Mouse (Mus musculus): ENCODE measurements around the gene Bub3. TPM values are rescaled to one million over a fixed set of nuclear protein-coding genes. Genes with fewer than 3 reads are reported as not detected.

Bub3 gene
- polyA plus RNA-seq, 1 experiment from 2014 or later, result 193 TPM

- peak overlapping the region; percentile 37 for H3K4me2 ChIP-seq (ENCODE audit: low read depth, low read length)
- peaks cover 78% of the 10 kb centered on the region for H3K27me3 ChIP-seq (replicated peaks; ENCODE audit: control insufficient read depth, insufficient read depth, low read length)
- H3K4me1 ChIP-seq (ENCODE audit: control insufficient read depth, insufficient read depth, low read length), result peaks cover 12% of the 10 kb centered on the region
- no peak overlapping the region for H3K27ac ChIP-seq (ENCODE audit: low read length)
- H3K36me3 ChIP-seq (ENCODE audit: control insufficient read depth, insufficient read depth, low read length), result no peaks in the 10 kb centered on the region
- H3K9me3 ChIP-seq (ENCODE audit: control insufficient read depth, low read length), result no peaks in the 10 kb centered on the region
- no peak overlapping the region for H3K9ac ChIP-seq (ENCODE audit: low read depth, low read length)
- WGBS, result under 1% methylated on average over 68 of the region's 68 CpGs
- H3K4me3 ChIP-seq (ENCODE audit: low read length), result peak overlapping the region; percentile 28
- ATAC-seq, result no peak
These were observed 4.5 kb upstream of the Bub3 start for GRCm38 (mm10) chr7:131555301-131556081.

GRCm38 (mm10) chr7:131556116-131556515 lies 3.9 kb upstream of the Bub3 start:
- Histone ChIP-seq H3K4me2 (ENCODE audit: low read depth, low read length) (peak overlapping the region; percentile 37; the same call in 1 of the 2 replicates), H3K4me1 (ENCODE audit: control insufficient read depth, insufficient read depth, low read length) (peaks cover 14% of the 10 kb centered on the region), H3K9me3 (ENCODE audit: control insufficient read depth, low read length) (no peaks in the 10 kb centered on the region), H3K9ac (ENCODE audit: low read depth, low read length) (no peak overlapping the region), H3K27ac (ENCODE audit: low read length) (no peak overlapping the region), H3K4me3 (ENCODE audit: low read length) (peak overlapping the region; percentile 28), H3K27me3 (replicated peaks; ENCODE audit: control insufficient read depth, insufficient read depth, low read length) (peaks cover 72% of the 10 kb centered on the region), H3K36me3 (ENCODE audit: control insufficient read depth, insufficient read depth, low read length) (no peaks in the 10 kb centered on the region)
- 1% methylated on average over 9 of the region's 9 CpGs for WGBS
- ATAC-seq, result no peak

GRCm38 (mm10) chr7:131556541-131557271 lies 3.3 kb upstream of the Bub3 start:
- no peak for ATAC-seq
- Histone ChIP-seq H3K27me3 (replicated peaks; ENCODE audit: control insufficient read depth, insufficient read depth, low read length) (peaks cover 66% of the 10 kb centered on the region), H3K4me1 (ENCODE audit: control insufficient read depth, insufficient read depth, low read length) (peaks cover 17% of the 10 kb centered on the region), H3K4me2 (ENCODE audit: low read depth, low read length) (peak overlapping the region; percentile 25), H3K27ac (ENCODE audit: low read length) (no peak overlapping the region), H3K4me3 (ENCODE audit: low read length) (peak overlapping the region; percentile 21; the same call in 1 of the 2 replicates), H3K9ac (ENCODE audit: low read depth, low read length) (no peak overlapping the region), H3K36me3 (ENCODE audit: control insufficient read depth, insufficient read depth, low read length) (no peaks in the 10 kb centered on the region), H3K9me3 (ENCODE audit: control insufficient read depth, low read length) (no peaks in the 10 kb centered on the region)
- 2% methylated on average over 37 of the region's 37 CpGs for WGBS

- H3K9ac ChIP-seq (ENCODE audit: low read depth, low read length), result no peak overlapping the region
- WGBS, result 43% methylated on average over 2 of the region's 2 CpGs
- no peak overlapping the region for H3K27ac ChIP-seq (ENCODE audit: low read length)
- no peak overlapping the region for H3K4me3 ChIP-seq (ENCODE audit: low read length)
- ATAC-seq, result no peak
- peaks cover 3% of the 10 kb centered on the region; the same call in 1 of the 2 replicates for H3K36me3 ChIP-seq (ENCODE audit: control insufficient read depth, insufficient read depth, low read length)
- no peaks in the 10 kb centered on the region for H3K9me3 ChIP-seq (ENCODE audit: control insufficient read depth, low read length)
- no peak overlapping the region for H3K4me2 ChIP-seq (ENCODE audit: low read depth, low read length)
- peaks cover 56% of the 10 kb centered on the region for H3K27me3 ChIP-seq (replicated peaks; ENCODE audit: control insufficient read depth, insufficient read depth, low read length)
- peaks cover 20% of the 10 kb centered on the region for H3K4me1 ChIP-seq (ENCODE audit: control insufficient read depth, insufficient read depth, low read length)
These were observed 2.3 kb upstream of the Bub3 start for GRCm38 (mm10) chr7:131557751-131558150.

GRCm38 (mm10) chr7:131560697-131561042 lies 648 bp downstream of the Bub3 start:
- peak overlapping the region; percentile 92 for H3K4me3 ChIP-seq (ENCODE audit: low read length)
- peak overlapping the region; percentile 94 for H3K9ac ChIP-seq (ENCODE audit: low read depth, low read length)
- H3K9me3 ChIP-seq (ENCODE audit: control insufficient read depth, low read length), result no peaks in the 10 kb centered on the region
- peaks cover 13% of the 10 kb centered on the region for H3K4me1 ChIP-seq (ENCODE audit: control insufficient read depth, insufficient read depth, low read length)
- peak overlapping the region; percentile 57 for H3K4me2 ChIP-seq (ENCODE audit: low read depth, low read length)
- H3K36me3 ChIP-seq (ENCODE audit: control insufficient read depth, insufficient read depth, low read length), result peaks cover 4% of the 10 kb centered on the region; the same call in 1 of the 2 replicates
- peak overlapping the region; percentile 90 for H3K27ac ChIP-seq (ENCODE audit: low read length)
- H3K27me3 ChIP-seq (replicated peaks; ENCODE audit: control insufficient read depth, insufficient read depth, low read length), result peaks cover 27% of the 10 kb centered on the region
- WGBS, result under 1% methylated on average over 14 of the region's 14 CpGs
- peak; percentile 59 for ATAC-seq

GRCm38 (mm10) chr7:131575246-131575645 lies 15.2 kb downstream of the Bub3 start:
- Histone ChIP-seq H3K9ac (ENCODE audit: low read depth, low read length) (no peak overlapping the region), H3K36me3 (ENCODE audit: control insufficient read depth, insufficient read depth, low read length) (no peaks in the 10 kb centered on the region; the same call in 1 of the 2 replicates), H3K4me1 (ENCODE audit: control insufficient read depth, insufficient read depth, low read length) (no peaks in the 10 kb centered on the region), H3K9me3 (ENCODE audit: control insufficient read depth, low read length) (no peaks in the 10 kb centered on the region), H3K4me2 (ENCODE audit: low read depth, low read length) (no peak overlapping the region), H3K27ac (ENCODE audit: low read length) (no peak overlapping the region), H3K27me3 (replicated peaks; ENCODE audit: control insufficient read depth, insufficient read depth, low read length) (no peaks in the 10 kb centered on the region), H3K4me3 (ENCODE audit: low read length) (no peak overlapping the region)
- 76% methylated on average over 6 of the region's 6 CpGs for WGBS
- no peak for ATAC-seq

GRCm38 (mm10) chr7:131582178-131582577 lies 22.2 kb downstream of the Bub3 start:
- Histone ChIP-seq H3K4me3 (ENCODE audit: low read length) (no peak overlapping the region), H3K4me2 (ENCODE audit: low read depth, low read length) (no peak overlapping the region), H3K36me3 (ENCODE audit: control insufficient read depth, insufficient read depth, low read length) (no peaks in the 10 kb centered on the region), H3K9me3 (ENCODE audit: control insufficient read depth, low read length) (no peaks in the 10 kb centered on the region), H3K27me3 (replicated peaks; ENCODE audit: control insufficient read depth, insufficient read depth, low read length) (no peaks in the 10 kb centered on the region), H3K27ac (ENCODE audit: low read length) (no peak overlapping the region), H3K9ac (ENCODE audit: low read depth, low read length) (no peak overlapping the region), H3K4me1 (ENCODE audit: control insufficient read depth, insufficient read depth, low read length) (no peaks in the 10 kb centered on the region)
- WGBS, result 54% methylated on average over 9 of the region's 9 CpGs
- ATAC-seq, result no peak

- ATAC-seq, result no peak
- Histone ChIP-seq H3K4me3 (ENCODE audit: low read length) (no peak overlapping the region), H3K4me1 (ENCODE audit: control insufficient read depth, insufficient read depth, low read length) (no peaks in the 10 kb centered on the region), H3K9ac (ENCODE audit: low read depth, low read length) (no peak overlapping the region), H3K9me3 (ENCODE audit: control insufficient read depth, low read length) (no peaks in the 10 kb centered on the region), H3K4me2 (ENCODE audit: low read depth, low read length) (no peak overlapping the region), H3K36me3 (ENCODE audit: control insufficient read depth, insufficient read depth, low read length) (no peaks in the 10 kb centered on the region), H3K27me3 (replicated peaks; ENCODE audit: control insufficient read depth, insufficient read depth, low read length) (no peaks in the 10 kb centered on the region), H3K27ac (ENCODE audit: low read length) (no peak overlapping the region)
- WGBS, result 86% methylated on average over 5 of the region's 5 CpGs
These were observed 25.5 kb downstream of the Bub3 start for GRCm38 (mm10) chr7:131585551-131585950.

GRCm38 (mm10) chr7:131597779-131598482 lies 37.9 kb downstream of the Bub3 start:
- no peak for ATAC-seq
- Histone ChIP-seq H3K9me3 (ENCODE audit: control insufficient read depth, low read length) (no peaks in the 10 kb centered on the region), H3K36me3 (ENCODE audit: control insufficient read depth, insufficient read depth, low read length) (no peaks in the 10 kb centered on the region), H3K27me3 (replicated peaks; ENCODE audit: control insufficient read depth, insufficient read depth, low read length) (no peaks in the 10 kb centered on the region), H3K4me1 (ENCODE audit: control insufficient read depth, insufficient read depth, low read length) (no peaks in the 10 kb centered on the region), H3K4me2 (ENCODE audit: low read depth, low read length) (no peak overlapping the region), H3K27ac (ENCODE audit: low read length) (no peak overlapping the region), H3K9ac (ENCODE audit: low read depth, low read length) (no peak overlapping the region), H3K4me3 (ENCODE audit: low read length) (no peak overlapping the region)
- 22% methylated on average over 12 of the region's 12 CpGs for WGBS
